Mouse (Mus musculus) urinary bladder, postnatal 25 days (tissue): ENCODE measurements around the gene Fbxo22.
"Not testable (repeated sequence)": the region's sequence is repeated elsewhere in the genome, so short reads cannot be mapped to it uniquely, and the experiment has no call there.

Experiments
- DNase-seq: peaks from one replicate; pipeline ENCODE4 v3.0.0; 2022; ENCODE audit warnings: low spot score

The Fbxo22 gene

GRCm38 (mm10) chr9:55236235-55237165, 27.8 kb downstream of the Fbxo22 start:
- DNase-seq = no peak

DNA sequence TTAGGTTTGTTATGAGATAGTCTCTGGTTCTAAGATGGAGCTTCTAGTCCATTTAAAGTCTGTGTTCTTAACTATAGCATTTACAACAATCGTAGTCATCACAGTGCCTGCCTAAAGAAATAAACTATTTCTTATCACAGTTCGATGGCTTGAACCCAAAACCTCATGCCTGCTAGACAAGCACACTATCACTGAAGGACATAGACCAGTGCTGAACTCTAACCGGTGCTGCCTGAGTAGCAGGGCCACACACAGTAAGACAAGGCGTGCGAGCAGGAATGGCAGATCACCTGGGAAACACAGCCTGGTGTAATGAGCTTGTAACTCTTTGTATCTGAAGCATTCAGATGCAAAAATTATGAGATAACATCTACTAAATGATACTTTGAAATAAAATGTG, 32.1 kb downstream of the Fbxo22 start:
- no peak for DNase-seq

- DNase-seq = no peak
Measured at GRCm38 (mm10) chr9:55241863-55242685, 33.3 kb downstream of the Fbxo22 start.

DNA sequence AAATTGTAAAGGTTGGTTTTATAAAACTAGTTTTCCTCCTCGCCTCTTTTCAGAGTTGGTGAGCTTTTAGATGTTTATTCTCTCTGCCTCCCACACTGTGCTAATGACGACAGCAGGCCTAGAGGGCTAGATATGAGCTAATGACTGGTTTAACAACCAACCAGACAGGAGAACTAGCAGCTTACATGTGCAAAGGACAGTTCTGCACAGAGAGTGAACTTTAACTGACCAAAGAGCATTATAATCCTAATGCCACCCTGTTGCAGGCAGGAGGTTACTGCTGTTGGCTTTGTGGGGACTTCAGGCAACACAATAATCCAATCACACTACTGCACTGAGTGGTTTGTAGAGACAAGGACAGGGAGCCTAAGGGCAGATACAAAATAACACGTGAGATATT, 34.6 kb downstream of the Fbxo22 start:
- no peak for DNase-seq

DNA sequence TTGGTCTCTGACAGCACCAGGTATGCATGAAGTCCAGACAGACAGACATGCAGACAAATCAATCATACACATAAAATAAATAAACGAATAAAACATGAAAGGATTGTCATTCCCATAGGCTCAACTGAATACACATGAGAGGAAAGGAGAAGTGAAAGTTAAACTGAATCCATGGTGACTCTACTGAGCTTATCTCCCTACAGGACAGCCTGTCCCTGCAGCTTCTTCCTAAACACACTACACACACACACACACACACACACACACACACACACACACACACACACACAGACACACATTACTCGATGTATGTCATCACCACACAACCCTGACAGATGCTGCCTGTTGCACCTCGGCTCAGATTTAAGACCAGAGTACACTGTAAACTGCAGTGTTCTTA, 35.4 kb downstream of the Fbxo22 start:
- no peak for DNase-seq

DNA sequence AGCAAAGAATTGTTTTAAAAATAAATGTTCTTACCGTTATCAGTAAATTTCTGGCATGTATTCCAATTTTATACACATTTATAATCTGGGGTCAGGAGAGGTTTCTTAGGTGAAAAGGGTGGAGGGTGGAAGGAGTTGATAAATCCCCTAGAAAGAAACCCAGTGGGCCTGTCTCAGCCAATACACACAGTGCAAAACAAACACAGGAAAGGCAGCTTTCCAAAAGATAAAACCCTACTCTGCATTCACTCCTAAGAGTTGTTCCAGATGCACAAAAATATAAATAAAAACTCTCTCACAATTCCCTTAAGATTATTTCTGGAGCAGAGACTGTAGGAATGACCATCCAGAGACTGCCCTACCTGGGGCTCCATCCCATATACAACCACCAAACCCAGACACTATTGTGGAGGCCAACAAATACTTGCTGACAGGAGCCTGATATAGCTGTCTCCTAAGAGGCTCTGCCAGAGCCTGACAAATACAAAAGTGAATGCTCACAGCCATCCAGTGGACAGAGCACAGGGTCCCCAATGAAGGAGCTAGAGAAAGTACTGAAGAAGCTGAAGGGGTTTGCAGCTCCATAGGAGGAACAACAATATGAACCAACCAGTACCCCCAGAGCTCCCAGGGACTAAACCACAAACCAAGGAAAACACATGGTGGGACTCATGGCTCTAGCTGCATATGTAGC, 36.5 kb downstream of the Fbxo22 start:
- DNase-seq = not testable (repeated sequence)

- no peak for DNase-seq
Measured at GRCm38 (mm10) chr9:55246440-55246839, 37.7 kb downstream of the Fbxo22 start.

DNA sequence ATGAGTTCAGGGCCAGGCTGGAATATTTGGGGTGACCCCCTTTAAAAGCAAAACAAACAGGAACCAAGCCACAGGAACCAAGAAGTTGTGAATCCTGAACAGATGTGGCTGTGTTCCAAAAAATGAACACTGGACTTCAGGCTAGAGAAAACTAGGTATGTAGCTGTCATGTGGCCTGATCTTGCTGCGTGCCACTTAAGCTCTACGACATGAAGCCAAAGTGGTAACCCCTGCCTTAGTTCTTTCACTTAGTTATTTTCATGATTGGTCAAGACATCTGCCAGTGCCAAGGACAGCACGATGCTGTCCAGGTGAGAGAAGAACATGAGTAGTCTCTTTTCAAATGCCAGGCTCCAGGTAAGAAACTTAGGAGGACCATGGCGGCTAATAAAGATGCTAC, 38.2 kb downstream of the Fbxo22 start:
- no peak for DNase-seq

- no peak for DNase-seq
Measured at GRCm38 (mm10) chr9:55248465-55248864, 39.7 kb downstream of the Fbxo22 start.

- DNase-seq = no peak
Measured at GRCm38 (mm10) chr9:55250595-55251247, 42.0 kb downstream of the Fbxo22 start.

- not testable (repeated sequence) for DNase-seq
Measured at GRCm38 (mm10) chr9:55252097-55252496, 43.4 kb downstream of the Fbxo22 start.

DNA sequence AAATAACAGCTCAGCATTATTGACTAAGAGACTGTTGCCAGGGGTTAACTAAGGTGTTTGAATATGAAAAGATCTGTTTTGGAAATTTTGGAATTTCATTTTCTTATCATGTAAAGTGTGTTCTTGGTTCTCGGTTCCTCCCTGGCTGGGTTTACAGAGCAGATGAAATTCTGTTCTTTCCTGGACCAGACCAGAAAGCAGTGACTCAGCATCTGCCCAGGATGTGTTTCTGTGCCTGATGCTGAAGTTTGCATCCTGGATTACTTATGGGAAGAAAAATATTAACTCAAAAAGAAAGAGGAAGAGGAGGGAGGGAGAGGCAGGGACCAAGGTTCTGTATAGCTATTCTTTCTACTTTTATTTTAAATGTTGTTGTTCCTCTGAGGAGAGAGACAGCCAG, 45.1 kb downstream of the Fbxo22 start:
- no peak for DNase-seq

GRCm38 (mm10) chr9:55255056-55255455, 46.3 kb downstream of the Fbxo22 start:
- DNase-seq = no peak

DNA sequence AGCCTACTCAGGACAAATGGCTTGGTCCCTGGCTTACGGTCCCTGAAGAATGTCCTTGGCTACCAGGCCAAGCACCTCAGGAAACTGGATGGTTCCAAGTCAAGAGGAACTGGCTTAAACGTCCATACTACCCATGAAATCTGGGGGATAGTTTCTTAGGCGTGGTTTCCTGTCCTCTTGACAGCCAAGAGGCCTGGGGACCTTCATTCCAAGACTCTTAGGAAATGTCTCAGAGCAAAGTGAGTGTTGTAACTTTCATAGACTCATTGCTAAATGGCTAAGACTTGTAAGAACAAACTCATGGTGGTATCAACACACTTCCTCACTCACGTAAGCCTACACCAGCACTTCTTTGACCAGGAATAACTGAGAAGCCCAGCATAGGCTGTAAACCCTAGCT, 46.9 kb downstream of the Fbxo22 start:
- DNase-seq = no peak

DNA sequence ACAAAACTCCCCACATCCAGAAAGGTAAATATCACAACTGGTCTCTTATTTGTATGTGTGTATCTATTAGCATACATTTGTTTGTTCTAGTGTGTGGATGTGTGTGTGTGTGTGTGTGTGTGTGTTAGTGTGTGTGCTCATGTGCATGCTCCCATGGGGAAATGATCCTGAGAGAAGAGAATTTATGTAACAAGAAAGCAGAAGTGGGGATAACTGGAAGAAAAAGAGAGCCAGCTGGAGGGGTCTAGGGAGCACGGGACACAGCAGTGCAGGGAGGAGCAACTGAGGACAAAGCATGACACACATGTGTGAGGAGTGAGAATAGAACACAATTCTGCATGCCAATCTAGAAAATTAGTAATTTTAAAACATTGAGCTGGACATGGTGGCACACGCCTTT, 48.4 kb downstream of the Fbxo22 start:
- no peak for DNase-seq

DNA sequence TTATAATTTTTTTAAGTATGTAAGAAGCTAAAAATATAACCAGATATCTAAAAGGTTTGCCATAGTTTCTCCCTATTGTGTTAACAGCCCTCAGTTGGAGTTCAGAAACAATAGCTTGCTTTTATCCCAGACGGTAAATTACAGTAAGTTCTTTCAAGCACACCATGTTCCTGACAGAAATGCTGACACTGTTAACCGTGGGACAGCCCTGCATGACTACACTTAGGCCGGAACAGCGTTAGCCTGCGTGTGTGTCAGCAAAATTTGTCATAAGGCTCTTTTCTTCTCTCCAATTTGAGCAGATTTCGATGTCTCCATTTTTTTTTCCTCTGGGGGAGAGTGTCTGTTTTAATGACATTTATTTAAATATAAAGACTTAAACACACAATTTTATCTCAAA, 51.0 kb downstream of the Fbxo22 start:
- DNase-seq = no peak

GRCm38 (mm10) chr9:55264356-55265302, 55.9 kb downstream of the Fbxo22 start:
- DNase-seq = no peak

DNA sequence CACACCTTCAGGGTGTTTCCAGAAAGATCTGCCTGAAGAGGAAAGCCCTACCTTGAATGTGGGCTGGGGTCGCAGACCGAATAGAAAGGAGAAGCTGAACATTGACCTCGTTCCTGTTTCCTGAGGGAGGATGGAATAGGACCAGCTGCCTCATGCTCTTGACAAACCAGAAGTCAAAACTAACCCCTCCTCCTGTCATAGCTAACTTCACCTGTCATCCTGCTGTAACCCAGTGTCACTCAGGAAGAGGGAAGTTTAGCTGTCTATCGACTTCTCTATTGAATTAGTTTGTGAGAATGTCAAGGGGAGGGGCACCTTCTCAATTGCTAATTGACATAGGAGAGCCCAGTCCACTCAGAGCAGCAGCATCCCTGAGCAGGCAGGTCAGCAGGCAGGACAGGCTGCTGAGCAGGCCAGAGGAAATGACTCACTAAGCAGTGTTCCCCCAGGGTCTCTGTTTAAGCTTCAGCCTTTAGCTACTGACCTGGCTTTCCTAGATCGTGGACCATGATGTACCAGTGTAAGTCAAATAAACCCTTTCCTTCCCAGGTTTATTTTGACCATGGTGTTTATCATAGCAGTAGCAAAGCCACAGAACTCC, 63.3 kb downstream of the Fbxo22 start:
- DNase-seq = no peak

GRCm38 (mm10) chr9:55273906-55274305, 65.2 kb downstream of the Fbxo22 start:
- DNase-seq = no peak
